Mouse (Mus musculus) limb, embryonic 14.5 days (tissue): ENCODE data around the gene Tmtc4. TPM values are rescaled to one million over a fixed set of nuclear protein-coding genes. Genes with fewer than 3 reads are reported as not detected.

ENCODE experiments used
- ATAC-seq: fragments of 200-750 bp; cut with Nextera tagmentation; 2 replicates; pipeline ENCODE4 v1.8.0; 2017; ENCODE audit warnings: low read depth, moderate number of reproducible peaks, moderate TSS enrichment; ENCODE audit not compliant: low FRiP score
- DNase-seq: peaks from one replicate; pipeline ENCODE4 v3.0.0-alpha.2; 2015; ENCODE audit warnings: low spot score
- H3K27ac ChIP-seq: fragments of 300-500 bp; sonication (generic); replicated peaks from 2 replicates; pipeline ENCODE4 v1.5.1; 2014; ENCODE audit warnings: low read depth, mild to moderate bottlenecking, low read length, moderate library complexity, mixed read lengths
- H3K27me3 ChIP-seq: fragments of 300-500 bp; sonication (generic); 2 replicates; pipeline ENCODE4 v1.6.1; 2014; ENCODE audit warnings: low read length, mixed read lengths; ENCODE audit not compliant: control insufficient read depth, insufficient read depth
- H3K36me3 ChIP-seq: fragments of 300-500 bp; sonication (generic); 2 replicates; pipeline ENCODE4 v1.6.1; 2014; ENCODE audit warnings: mild to moderate bottlenecking, low read length, moderate library complexity, mixed read lengths; ENCODE audit not compliant: control insufficient read depth, insufficient read depth
- H3K4me1 ChIP-seq: fragments of 300-500 bp; sonication (generic); 2 replicates; pipeline ENCODE4 v1.6.1; 2014; ENCODE audit warnings: antibody characterized with exemption, low read length, mixed read lengths; ENCODE audit not compliant: control insufficient read depth, insufficient read depth
- H3K4me2 ChIP-seq: fragments of 300-500 bp; sonication (generic); replicated peaks from 2 replicates; pipeline ENCODE4 v1.6.1; 2014; ENCODE audit warnings: low read depth, mild to moderate bottlenecking, low read length, moderate library complexity; ENCODE audit not compliant: severe bottlenecking
- H3K4me3 ChIP-seq: fragments of 300-500 bp; sonication (generic); replicated peaks from 2 replicates; pipeline ENCODE4 v1.5.1; 2014; ENCODE audit warnings: low read length
- H3K9ac ChIP-seq: fragments of 300-500 bp; sonication (generic); 2 replicates; pipeline ENCODE4 v1.6.1; 2014; ENCODE audit warnings: mild to moderate bottlenecking, low read depth, low read length, moderate library complexity; ENCODE audit not compliant: severe bottlenecking
- H3K9me3 ChIP-seq: fragments of 300-500 bp; sonication (generic); 2 replicates; pipeline ENCODE4 v1.6.1; 2016; ENCODE audit warnings: low read length; ENCODE audit not compliant: control insufficient read depth
- POLR2A ChIP-seq: fragments of 200-500 bp; IDR thresholded peaks from 2 replicates; pipeline ENCODE4 v1.8.0; 2012; ENCODE audit warnings: inconsistent platforms, mild to moderate bottlenecking, moderate library complexity, borderline replicate concordance; ENCODE audit not compliant: insufficient read depth, insufficient read length; ENCODE audit errors: extremely low read depth
- WGBS: fragments of 180-500 bp; shearing (Covaris S2); extraction: QIAGEN DNeasy Blood & Tissue Kit; methylation state at CpG from one replicate; pipeline ENCODE4 v1.1.7; 2014; 5-methylcytosine and 5-hydroxymethylcytosine counted together
- polyA plus RNA-seq, 2 experiments: library from polyadenylated mRNA; depleted of rRNA in 1 of 2; stranded (reverse) in 1 of 2; unstranded in 1 of 2; fragments of >200 nt; fragmentation: Nextera tagmentation in 1 of 2; extraction: Ambion mirVana in 1 of 2; gene quantifications; 2 replicates each; pipeline versions ENCODE4 v1.2.1 to v1.2.3; 2012 to 2014

The Tmtc4 gene
- 20.9 and 27.8 TPM in 2 replicates for polyA plus RNA-seq (2012; rRNA removed)
- 25.5 and 29.4 TPM in 2 replicates for polyA plus RNA-seq (2014; fragmentation: Nextera tagmentation; extraction: Ambion mirVana)

DNA sequence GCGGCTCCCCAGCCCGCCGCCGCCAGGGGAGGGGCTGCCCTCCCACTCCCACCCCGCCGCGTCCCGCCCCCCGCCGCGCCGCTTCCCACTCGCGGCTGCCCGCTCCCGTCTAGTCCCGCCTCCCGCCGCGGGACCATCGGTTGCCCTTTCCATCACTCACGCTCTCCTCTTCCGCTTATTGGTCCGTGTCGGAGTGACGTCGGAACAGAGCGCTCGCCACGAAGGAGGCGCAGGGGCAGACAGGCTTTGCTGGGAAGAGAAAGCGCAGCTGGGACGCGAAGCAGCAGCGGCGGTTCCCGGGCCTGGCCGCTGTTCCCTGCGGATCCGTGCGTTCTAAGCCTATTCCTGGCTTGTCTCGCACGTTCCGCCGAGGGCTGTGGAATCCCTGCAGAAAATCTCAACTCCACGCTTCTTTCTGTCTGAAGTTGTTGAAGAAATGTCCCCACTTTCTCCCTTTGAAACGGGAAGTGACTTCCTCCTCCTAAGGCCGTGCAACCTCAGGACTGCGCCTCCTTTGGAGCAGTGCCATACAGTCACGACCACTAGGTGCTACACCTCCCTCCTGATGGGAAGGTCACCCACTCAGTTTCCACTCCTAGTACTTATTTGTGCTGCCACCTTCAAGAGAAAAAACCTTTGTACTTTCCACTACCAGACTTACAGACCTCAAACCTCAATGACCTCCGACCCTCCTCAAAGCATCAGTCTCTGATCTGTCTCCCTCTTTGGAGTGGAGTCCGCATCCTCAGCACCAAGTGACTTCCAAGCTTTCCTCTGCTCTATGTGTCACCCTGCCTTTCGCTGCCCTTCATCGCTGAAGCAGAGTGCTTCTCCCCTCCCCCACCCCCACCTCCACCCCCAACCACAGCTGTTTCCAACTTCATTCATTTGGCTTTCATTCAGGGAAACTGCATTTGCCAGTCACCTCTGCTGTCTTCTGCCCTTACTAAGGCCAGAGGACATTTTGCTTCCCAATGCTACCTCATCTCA lies at the start of gene Tmtc4:
Tmtc4 (minus strand) TSS at position 810 of the 990 bp plus-strand sequence.
- H3K4me2 ChIP-seq: peak within 1 kb of the TSS; percentile 89
- H3K9me3 ChIP-seq: no peaks in the 10 kb centered on the region
- no peaks in the 10 kb centered on the region for H3K27me3 ChIP-seq
- ATAC-seq (peak; percentile 99), DNase-seq (peak; percentile 97)
- H3K4me1 ChIP-seq: peaks cover 10% of the 10 kb centered on the region
- peak within 1 kb of the TSS; percentile 90 for H3K27ac ChIP-seq
- under 1% methylated on average over 36 of the region's 54 CpGs for WGBS
- H3K4me3 ChIP-seq: peak within 1 kb of the TSS; percentile 80
- TF ChIP-seq POLR2A: peak; percentile 93
- peak within 1 kb of the TSS; percentile 88 for H3K9ac ChIP-seq
- H3K36me3 ChIP-seq: no peaks in the 10 kb centered on the region

DNA sequence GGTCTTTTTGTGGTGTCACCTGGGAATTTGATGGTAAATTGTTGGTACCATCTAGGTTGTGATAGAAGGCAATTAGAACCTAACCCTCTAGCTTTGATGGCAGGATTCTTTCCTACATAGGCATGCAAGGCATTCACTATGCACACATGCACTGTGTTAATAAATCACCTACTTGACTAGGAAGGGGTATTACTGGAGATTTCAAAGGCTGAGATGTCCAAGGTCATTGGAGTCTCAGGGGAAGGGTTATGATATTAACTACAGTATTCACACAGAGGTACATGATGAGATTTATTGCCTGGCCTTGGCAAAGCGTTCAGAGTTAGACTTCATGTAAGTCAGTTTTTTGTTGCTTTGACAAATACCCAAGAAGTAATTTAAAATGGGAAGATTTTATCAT lies 48.6 kb upstream of the Tmtc4 start:
- no peak for TF ChIP-seq POLR2A
- 71% methylated on average over 1 of the region's 1 CpGs for WGBS
- ATAC-seq (no peak), DNase-seq (no peak)
- Histone ChIP-seq H3K4me3 (no peak overlapping the region), H3K9ac (no peak overlapping the region), H3K27me3 (no peaks in the 10 kb centered on the region), H3K9me3 (no peaks in the 10 kb centered on the region), H3K4me2 (no peak overlapping the region), H3K27ac (no peak overlapping the region), H3K4me1 (no peaks in the 10 kb centered on the region), H3K36me3 (no peaks in the 10 kb centered on the region)

DNA sequence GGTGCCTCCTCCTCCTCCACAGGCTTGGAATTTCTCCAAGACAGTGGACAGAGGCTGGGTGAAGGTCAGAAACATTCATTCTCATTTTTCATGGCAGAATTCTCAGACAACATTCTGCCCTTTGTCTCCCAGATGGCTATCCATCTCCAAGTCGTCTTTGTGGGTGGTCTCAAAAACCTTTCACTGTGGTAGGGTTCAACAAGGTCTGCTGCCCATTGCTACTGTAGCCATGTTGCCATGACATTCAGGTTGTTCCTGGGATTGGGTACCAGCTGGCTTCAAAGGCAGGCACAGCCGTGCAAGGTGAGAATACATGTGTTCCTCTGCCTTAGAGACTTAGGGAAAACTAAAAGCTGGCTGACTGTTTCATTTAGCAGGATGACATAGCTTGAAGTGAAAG lies 44.0 kb upstream of the Tmtc4 start:
- Histone ChIP-seq H3K27me3 (no peaks in the 10 kb centered on the region), H3K4me3 (no peak overlapping the region), H3K9me3 (no peaks in the 10 kb centered on the region), H3K4me1 (no peaks in the 10 kb centered on the region), H3K9ac (no peak overlapping the region), H3K27ac (no peak overlapping the region), H3K36me3 (no peaks in the 10 kb centered on the region), H3K4me2 (no peak overlapping the region)
- 67% methylated on average over 2 of the region's 2 CpGs for WGBS
- no peak for ATAC-seq
- no peak for TF ChIP-seq POLR2A
- no peak for DNase-seq

DNA sequence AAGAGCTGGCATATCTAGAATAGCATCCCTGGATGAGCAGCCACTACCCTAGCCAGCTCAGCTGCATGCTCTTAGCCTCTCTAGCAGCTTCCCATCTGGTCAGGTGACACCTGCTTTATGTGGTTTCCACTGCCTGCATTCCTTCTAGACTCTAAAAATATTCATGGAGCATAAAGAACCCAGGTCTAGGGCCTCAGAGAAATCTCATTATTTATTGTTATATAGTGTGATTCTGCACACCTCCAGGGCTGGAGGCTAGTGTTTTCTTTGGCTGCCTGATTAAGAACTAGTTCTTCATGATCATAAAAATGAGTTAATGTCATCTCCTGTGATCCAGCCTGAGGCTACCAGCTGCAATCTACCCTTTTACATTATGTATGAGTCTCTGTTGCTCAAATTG lies 39.1 kb upstream of the Tmtc4 start:
- no peaks in the 10 kb centered on the region for H3K4me1 ChIP-seq
- H3K9me3 ChIP-seq: no peaks in the 10 kb centered on the region
- H3K9ac ChIP-seq: no peak overlapping the region
- TF ChIP-seq POLR2A: no peak
- DNase-seq (no peak), ATAC-seq (no peak)
- no peaks in the 10 kb centered on the region for H3K27me3 ChIP-seq
- no peaks in the 10 kb centered on the region for H3K36me3 ChIP-seq
- no peak overlapping the region for H3K27ac ChIP-seq
- H3K4me2 ChIP-seq: no peak overlapping the region
- H3K4me3 ChIP-seq: no peak overlapping the region

DNA sequence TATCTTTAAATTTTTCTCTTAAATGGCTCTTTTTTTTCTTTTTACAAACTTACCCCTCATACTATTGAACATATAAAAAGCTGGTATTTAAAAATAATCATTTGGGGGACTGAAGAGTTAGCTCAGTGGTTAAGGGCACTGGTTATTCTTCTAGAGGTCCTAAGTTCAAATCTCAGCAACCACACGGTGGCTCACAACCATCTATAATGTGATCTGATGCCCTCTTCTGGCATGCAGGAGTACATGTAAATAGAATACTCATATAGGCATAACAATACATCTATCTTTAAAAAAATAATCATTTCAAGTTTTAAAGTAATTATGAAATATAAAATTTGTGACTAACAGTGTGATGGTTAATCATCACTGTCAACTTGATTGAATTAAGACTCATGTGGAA lies 32.5 kb upstream of the Tmtc4 start:
- no peak for TF ChIP-seq POLR2A
- Histone ChIP-seq H3K36me3 (no peaks in the 10 kb centered on the region), H3K4me3 (no peak overlapping the region), H3K27me3 (no peaks in the 10 kb centered on the region), H3K4me1 (no peaks in the 10 kb centered on the region), H3K27ac (no peak overlapping the region), H3K4me2 (no peak overlapping the region), H3K9ac (no peak overlapping the region), H3K9me3 (no peaks in the 10 kb centered on the region)
- ATAC-seq: no peak
- no peak for DNase-seq
- WGBS: 89% methylated on average over 1 of the region's 1 CpGs
